Mouse (Mus musculus): ENCODE data around the gene Ncoa6. TPM values are rescaled to one million over a fixed set of nuclear protein-coding genes. Genes with fewer than 3 reads are reported as not detected.
"Not testable (repeated sequence)": the region's sequence is repeated elsewhere in the genome, so short reads cannot be mapped to it uniquely, and the experiment has no call there.

Ncoa6 gene
- polyA plus RNA-seq, 1 experiment, result 43.4 TPM

GRCm38 (mm10) chr2:155505811-155506210, 32.1 kb upstream of the Ncoa6 start:
- TF ChIP-seq POLR2A (IDR thresholded peaks at IDR 0.05; ENCODE audit: extremely low read depth, insufficient read depth, low read length), result no peak
- TF ChIP-seq CTCF (IDR thresholded peaks at IDR 0.05; ENCODE audit: extremely low read depth, insufficient read depth, low read length), result no peak
- H3K4me3 ChIP-seq (ENCODE audit: insufficient read depth, low read length), result no peak overlapping the region
- no peak overlapping the region for H3K27ac ChIP-seq (ENCODE audit: insufficient read depth, low read length)
- H3K4me1 ChIP-seq (ENCODE audit: control insufficient read depth, insufficient read depth, low read length), result peaks cover 7% of the 10 kb centered on the region

- Histone ChIP-seq H3K4me1 (ENCODE audit: control insufficient read depth, insufficient read depth, low read length) (peaks cover 7% of the 10 kb centered on the region), H3K27ac (ENCODE audit: insufficient read depth, low read length) (no peak overlapping the region), H3K4me3 (ENCODE audit: insufficient read depth, low read length) (no peak overlapping the region)
- TF ChIP-seq CTCF (IDR thresholded peaks at IDR 0.05; ENCODE audit: extremely low read depth, insufficient read depth, low read length) (no peak), POLR2A (IDR thresholded peaks at IDR 0.05; ENCODE audit: extremely low read depth, insufficient read depth, low read length) (no peak)
Measured at GRCm38 (mm10) chr2:155504440-155505355, 31.0 kb upstream of the Ncoa6 start.

- H3K4me1 ChIP-seq (ENCODE audit: control insufficient read depth, insufficient read depth, low read length), result peaks cover 3% of the 10 kb centered on the region
- TF ChIP-seq CTCF (IDR thresholded peaks at IDR 0.05; ENCODE audit: extremely low read depth, insufficient read depth, low read length), result no peak
- TF ChIP-seq POLR2A (IDR thresholded peaks at IDR 0.05; ENCODE audit: extremely low read depth, insufficient read depth, low read length), result no peak
- no peak overlapping the region for H3K27ac ChIP-seq (ENCODE audit: insufficient read depth, low read length)
- no peak overlapping the region for H3K4me3 ChIP-seq (ENCODE audit: insufficient read depth, low read length)
Measured at GRCm38 (mm10) chr2:155502596-155502995, 28.9 kb upstream of the Ncoa6 start.

- no peak overlapping the region for H3K27ac ChIP-seq (ENCODE audit: insufficient read depth, low read length)
- H3K4me3 ChIP-seq (ENCODE audit: insufficient read depth, low read length), result no peak overlapping the region
- no peak for TF ChIP-seq POLR2A (IDR thresholded peaks at IDR 0.05; ENCODE audit: extremely low read depth, insufficient read depth, low read length)
- TF ChIP-seq CTCF (IDR thresholded peaks at IDR 0.05; ENCODE audit: extremely low read depth, insufficient read depth, low read length), result no peak
- H3K4me1 ChIP-seq (ENCODE audit: control insufficient read depth, insufficient read depth, low read length), result no peaks in the 10 kb centered on the region
Measured at GRCm38 (mm10) chr2:155490998-155491397, 17.3 kb upstream of the Ncoa6 start.

GRCm38 (mm10) chr2:155482021-155482420, 8.3 kb upstream of the Ncoa6 start:
- no peak for TF ChIP-seq POLR2A (IDR thresholded peaks at IDR 0.05; ENCODE audit: extremely low read depth, insufficient read depth, low read length)
- TF ChIP-seq CTCF (IDR thresholded peaks at IDR 0.05; ENCODE audit: extremely low read depth, insufficient read depth, low read length), result peak; percentile 48
- Histone ChIP-seq H3K4me3 (ENCODE audit: insufficient read depth, low read length) (no peak overlapping the region), H3K4me1 (ENCODE audit: control insufficient read depth, insufficient read depth, low read length) (no peaks in the 10 kb centered on the region), H3K27ac (ENCODE audit: insufficient read depth, low read length) (no peak overlapping the region)

GRCm38 (mm10) chr2:155472671-155473569, 774 bp downstream of the Ncoa6 start:
- TF ChIP-seq CTCF (IDR thresholded peaks at IDR 0.05; ENCODE audit: extremely low read depth, insufficient read depth, low read length) (no peak), POLR2A (IDR thresholded peaks at IDR 0.05; ENCODE audit: extremely low read depth, insufficient read depth, low read length) (0 out of 2 replicates have a peak, but pooled peaks have one; percentile 20)
- Histone ChIP-seq H3K27ac (ENCODE audit: insufficient read depth, low read length) (peak overlapping the region; percentile 96), H3K4me3 (ENCODE audit: insufficient read depth, low read length) (peak overlapping the region; percentile 76), H3K4me1 (ENCODE audit: control insufficient read depth, insufficient read depth, low read length) (peaks cover 12% of the 10 kb centered on the region)

- Histone ChIP-seq H3K4me1 (ENCODE audit: control insufficient read depth, insufficient read depth, low read length) (peaks cover 9% of the 10 kb centered on the region), H3K4me3 (ENCODE audit: insufficient read depth, low read length) (no peak overlapping the region), H3K27ac (ENCODE audit: insufficient read depth, low read length) (no peak overlapping the region)
- TF ChIP-seq CTCF (IDR thresholded peaks at IDR 0.05; ENCODE audit: extremely low read depth, insufficient read depth, low read length), result no peak
- TF ChIP-seq POLR2A (IDR thresholded peaks at IDR 0.05; ENCODE audit: extremely low read depth, insufficient read depth, low read length), result no peak
Measured at GRCm38 (mm10) chr2:155466861-155467260, 6.8 kb downstream of the Ncoa6 start.

GRCm38 (mm10) chr2:155453591-155453990, 20.1 kb downstream of the Ncoa6 start:
- TF ChIP-seq CTCF (IDR thresholded peaks at IDR 0.05; ENCODE audit: extremely low read depth, insufficient read depth, low read length) (no peak), POLR2A (IDR thresholded peaks at IDR 0.05; ENCODE audit: extremely low read depth, insufficient read depth, low read length) (no peak)
- H3K4me3 ChIP-seq (ENCODE audit: insufficient read depth, low read length), result no peak overlapping the region
- no peak overlapping the region for H3K27ac ChIP-seq (ENCODE audit: insufficient read depth, low read length)
- 0 out of 2 replicates have a peak, but pooled peaks cover 2% of the 10 kb centered on the region for H3K4me1 ChIP-seq (ENCODE audit: control insufficient read depth, insufficient read depth, low read length)

GRCm38 (mm10) chr2:155451256-155451655, 22.4 kb downstream of the Ncoa6 start:
- Histone ChIP-seq H3K4me3 (ENCODE audit: insufficient read depth, low read length) (no peak overlapping the region), H3K27ac (ENCODE audit: insufficient read depth, low read length) (no peak overlapping the region)

GRCm38 (mm10) chr2:155447906-155448305, 25.8 kb downstream of the Ncoa6 start:
- H3K4me3 ChIP-seq (ENCODE audit: insufficient read depth, low read length); H3K27ac ChIP-seq (ENCODE audit: insufficient read depth, low read length); H3K4me1 ChIP-seq (ENCODE audit: control insufficient read depth, insufficient read depth, low read length): not testable (repeated sequence)

More at GRCm38 (mm10) chr2:155451256-155451655, 22.4 kb downstream of the Ncoa6 start:
- TF ChIP-seq POLR2A (IDR thresholded peaks at IDR 0.05; ENCODE audit: extremely low read depth, insufficient read depth, low read length) (no peak), CTCF (IDR thresholded peaks at IDR 0.05; ENCODE audit: extremely low read depth, insufficient read depth, low read length) (no peak)
- no peaks in the 10 kb centered on the region for H3K4me1 ChIP-seq (ENCODE audit: control insufficient read depth, insufficient read depth, low read length)
